Comparison of ENCODE assay signal across 8 mouse cellular contexts in the genomic region with DNA sequence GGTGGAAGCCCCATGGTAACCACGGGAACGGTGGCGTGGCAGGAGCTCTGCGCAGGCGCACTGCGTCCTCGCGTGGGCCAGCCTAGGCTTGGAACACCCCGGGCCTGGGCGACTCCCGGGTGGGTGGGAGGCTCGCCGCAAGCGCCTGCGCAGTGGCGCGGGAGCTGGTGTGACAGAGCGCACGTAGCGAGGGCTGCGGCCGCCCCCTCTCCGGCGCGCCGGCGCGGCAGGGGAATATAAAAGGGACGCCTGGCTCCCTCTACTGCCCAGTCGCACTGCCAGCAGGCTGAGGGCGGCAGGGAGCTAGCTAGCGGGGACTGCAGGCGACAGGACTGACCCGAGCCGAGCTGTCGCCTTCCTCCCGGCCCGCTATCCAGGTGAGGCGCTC. TPM values are rescaled to one million over a fixed set of nuclear protein-coding genes. Genes with fewer than 3 reads are reported as not detected.
A peak's percentile ranks its signal among the peaks of the same experiment; 100 is the strongest.
DNase-seq lines count a peak whose midpoint lies in the region; ATAC-seq and TF ChIP-seq lines count a peak whose summit lies in the region.

A gene (plus strand): TSS at position 197 of the 388 bp plus-strand sequence.

- no peaks in the 10 kb centered on the region for H3K27me3 ChIP-seq in C2C12 (ENCODE audit: control insufficient read depth, insufficient read depth, insufficient read length)
- H3K27me3 ChIP-seq in erythroblast, embryonic 14.5 days (ENCODE audit: control insufficient read depth), result no peaks in the 10 kb centered on the region
- no peaks in the 10 kb centered on the region for H3K27me3 ChIP-seq in heart, embryonic 12.5 days (replicated peaks)
- no peaks in the 10 kb centered on the region for H3K27me3 ChIP-seq in kidney, postnatal 0 days (ENCODE audit: insufficient read depth, low read length)
- H3K27me3 ChIP-seq in liver, embryonic 11.5 days (replicated peaks; ENCODE audit: control insufficient read depth, insufficient read depth, low read length), result no peaks in the 10 kb centered on the region
- no peaks in the 10 kb centered on the region for H3K27me3 ChIP-seq in stomach, embryonic 14.5 days (ENCODE audit: control insufficient read depth, insufficient read depth, low read length)

- TF ChIP-seq POLR2A in brain, embryonic 14.5 days (IDR thresholded peaks at IDR 0.05; ENCODE audit: borderline replicate concordance, extremely low read depth, insufficient read depth, insufficient read length, poor library complexity, severe bottlenecking), result peak; percentile 97

- H3K27ac ChIP-seq in heart, embryonic 12.5 days (ENCODE audit: poor library complexity, severe bottlenecking), result peak within 1 kb of the TSS; percentile 97
- H3K27ac ChIP-seq in kidney, postnatal 0 days, result peak within 1 kb of the TSS; percentile 95
- H3K27ac ChIP-seq in liver, embryonic 11.5 days (ENCODE audit: low read depth, low read length), result peak within 1 kb of the TSS; percentile 94
- peak within 1 kb of the TSS; percentile 96 for H3K27ac ChIP-seq in stomach, embryonic 14.5 days (ENCODE audit: low read length)

- H3K79me3 ChIP-seq in C2C12 (ENCODE audit: low read depth), result peaks cover 38% of the 10 kb centered on the region

- DNase-seq in brain, embryonic 14.5 days (ENCODE audit: low read depth), result peak; percentile 99
- DNase-seq in kidney, postnatal 0 days (ENCODE audit: low spot score), result peak; percentile 98
- DNase-seq in liver, embryonic 11.5 days (ENCODE audit: low spot score), result peak; percentile 100
- peak; percentile 99 for DNase-seq in naive thymus-derived CD4-positive, alpha-beta T cell, adult 2 months (ENCODE audit: low read depth)

- peak within 1 kb of the TSS; percentile 66 for H3K4me3 ChIP-seq in C2C12 (ENCODE audit: insufficient read depth, poor library complexity, severe bottlenecking)
- peak within 1 kb of the TSS; percentile 92 for H3K4me3 ChIP-seq in erythroblast, embryonic 14.5 days (replicated peaks)
- H3K4me3 ChIP-seq in heart, embryonic 12.5 days, result peak within 1 kb of the TSS; percentile 76
- H3K4me3 ChIP-seq in kidney, postnatal 0 days (replicated peaks; ENCODE audit: low read depth, low read length), result peak within 1 kb of the TSS; percentile 76
- peak within 1 kb of the TSS; percentile 95 for H3K4me3 ChIP-seq in liver, embryonic 11.5 days (ENCODE audit: low read depth, low read length)
- peak within 1 kb of the TSS; percentile 88 for H3K4me3 ChIP-seq in stomach, embryonic 14.5 days (ENCODE audit: low read depth, low read length)

- H3K4me1 ChIP-seq in erythroblast, embryonic 14.5 days (ENCODE audit: control insufficient read depth), result peaks cover 33% of the 10 kb centered on the region
- peaks cover 8% of the 10 kb centered on the region for H3K4me1 ChIP-seq in heart, embryonic 12.5 days (replicated peaks)
- peaks cover 13% of the 10 kb centered on the region; the same call in 1 of the 2 replicates for H3K4me1 ChIP-seq in kidney, postnatal 0 days (replicated peaks; ENCODE audit: insufficient read depth, low read length)
- H3K4me1 ChIP-seq in liver, embryonic 11.5 days (replicated peaks; ENCODE audit: control insufficient read depth, insufficient read depth, low read length), result peaks cover 12% of the 10 kb centered on the region
- peaks cover 12% of the 10 kb centered on the region for H3K4me1 ChIP-seq in stomach, embryonic 14.5 days (ENCODE audit: control insufficient read depth, insufficient read depth, low read length)

- H3K36me3 ChIP-seq in C2C12 (ENCODE audit: control insufficient read depth, insufficient read depth), result no peaks in the 10 kb centered on the region
- H3K36me3 ChIP-seq in erythroblast, embryonic 14.5 days (ENCODE audit: control insufficient read depth), result no peaks in the 10 kb centered on the region; the same call in 1 of the 2 replicates
- H3K36me3 ChIP-seq in heart, embryonic 12.5 days, result no peaks in the 10 kb centered on the region
- H3K36me3 ChIP-seq in kidney, postnatal 0 days (ENCODE audit: insufficient read depth, low read length), result no peaks in the 10 kb centered on the region
- H3K36me3 ChIP-seq in liver, embryonic 11.5 days (ENCODE audit: control insufficient read depth, insufficient read depth, low read length), result peaks cover 2% of the 10 kb centered on the region; the same call in 1 of the 2 replicates
- no peaks in the 10 kb centered on the region for H3K36me3 ChIP-seq in stomach, embryonic 14.5 days (ENCODE audit: control insufficient read depth, insufficient read depth, low read length)

- no peaks in the 10 kb centered on the region for H3K9me3 ChIP-seq in erythroblast, embryonic 14.5 days (ENCODE audit: control insufficient read depth, low read length)
- H3K9me3 ChIP-seq in heart, embryonic 12.5 days (replicated peaks), result no peaks in the 10 kb centered on the region
- no peaks in the 10 kb centered on the region for H3K9me3 ChIP-seq in kidney, postnatal 0 days (replicated peaks; ENCODE audit: low read length)
- no peaks in the 10 kb centered on the region for H3K9me3 ChIP-seq in liver, embryonic 11.5 days (ENCODE audit: control insufficient read depth, low read length)
- no peaks in the 10 kb centered on the region for H3K9me3 ChIP-seq in stomach, embryonic 14.5 days (ENCODE audit: control insufficient read depth, low read depth, low read length)

- peak within 1 kb of the TSS; percentile 92 for H3K9ac ChIP-seq in heart, embryonic 12.5 days
- H3K9ac ChIP-seq in kidney, postnatal 0 days (ENCODE audit: low read depth, low read length), result peak within 1 kb of the TSS; percentile 84
- peak within 1 kb of the TSS; percentile 97 for H3K9ac ChIP-seq in liver, embryonic 11.5 days (ENCODE audit: low read depth, low read length)
- H3K9ac ChIP-seq in stomach, embryonic 14.5 days (replicated peaks; ENCODE audit: low read depth, low read length), result peak within 1 kb of the TSS; percentile 93

- TF ChIP-seq CTCF in C2C12 (IDR thresholded peaks at IDR 0.05; ENCODE audit: control insufficient read depth, insufficient read depth, insufficient read length), result peak; percentile 97
- TF ChIP-seq CTCF in brain, embryonic 14.5 days (IDR thresholded peaks at IDR 0.05; ENCODE audit: borderline replicate concordance, extremely low read depth, insufficient read depth, insufficient read length), result peak; percentile 81
- TF ChIP-seq CTCF in kidney, postnatal 0 days (IDR thresholded peaks at IDR 0.05; ENCODE audit: low read depth), result peak; percentile 80

- ATAC-seq in heart, embryonic 12.5 days (ENCODE audit: insufficient number of reproducible peaks, low FRiP score), result peak; percentile 99
- peak; percentile 99 for ATAC-seq in kidney, postnatal 0 days (replicated peaks; ENCODE audit: low FRiP score, low read depth)
- ATAC-seq in liver, embryonic 11.5 days (replicated peaks; ENCODE audit: low FRiP score), result peak; percentile 98
- peak; percentile 99 for ATAC-seq in stomach, embryonic 14.5 days (ENCODE audit: insufficient number of reproducible peaks, insufficient read depth, low FRiP score, low read depth)

- 1% methylated on average over 37 of the region's 39 CpGs for WGBS in heart, embryonic 12.5 days
- under 1% methylated on average over 37 of the region's 39 CpGs for WGBS in kidney, postnatal 0 days
- WGBS in liver, embryonic 11.5 days, result under 1% methylated on average over 39 of the region's 39 CpGs
- WGBS in stomach, embryonic 14.5 days, result under 1% methylated on average over 35 of the region's 39 CpGs

- H3K4me2 ChIP-seq in heart, embryonic 12.5 days, result peak within 1 kb of the TSS; percentile 76
- peak within 1 kb of the TSS; percentile 93 for H3K4me2 ChIP-seq in kidney, postnatal 0 days (ENCODE audit: low read length)
- H3K4me2 ChIP-seq in liver, embryonic 11.5 days, result peak within 1 kb of the TSS; percentile 92
- H3K4me2 ChIP-seq in stomach, embryonic 14.5 days (replicated peaks; ENCODE audit: low read depth, low read length), result peak within 1 kb of the TSS; percentile 86

- H3ac ChIP-seq in C2C12 (ENCODE audit: control insufficient read depth, insufficient read length, low read depth), result peak within 1 kb of the TSS; percentile 66

- H3K79me2 ChIP-seq in C2C12 (ENCODE audit: control insufficient read depth, insufficient read depth), result peaks cover 47% of the 10 kb centered on the region

TF ChIP-seq in C2C12, 6 proteins besides CTCF, POLR2A, EP300 and RAD21:
- TF ChIP-seq MAX (IDR thresholded peaks at IDR 0.05) (peak; percentile 2), MYOG (IDR thresholded peaks at IDR 0.05; ENCODE audit: control insufficient read depth, extremely low read depth, insufficient read length) (no peak), USF1 (IDR thresholded peaks at IDR 0.05; ENCODE audit: low read depth) (no peak)
TF ChIP-seq in C2C12: peak in this region for 1.

RNA-seq across cellular contexts. Expression of the gene that starts here (rescaled TPM):
- 26.4 TPM for polyA plus RNA-seq in C2C12 (2012; fragmentation: generic; extraction: Trizol)
- 16.0 and 21.0 TPM in 2 replicates for polyA plus RNA-seq in brain, embryonic 14.5 days (2012; rRNA removed)
- polyA plus RNA-seq in erythroblast, embryonic 14.5 days (2012), result 0.13 and 0.25 TPM in 2 replicates
- 58.9 and 59.3 TPM in 2 replicates for polyA plus RNA-seq in heart, embryonic 12.5 days (2016; fragmentation: Nextera tagmentation; extraction: Ambion mirVana)
- 27.9 and 31.3 TPM in 2 replicates for polyA plus RNA-seq in kidney, postnatal 0 days (2015; fragmentation: Nextera tagmentation; extraction: Ambion mirVana)
- polyA plus RNA-seq in liver, embryonic 11.5 days (2014; fragmentation: Nextera tagmentation; extraction: Ambion mirVana), result 60.6 and 61.1 TPM in 2 replicates
- polyA plus RNA-seq in stomach, embryonic 14.5 days (2014; fragmentation: Nextera tagmentation; extraction: Ambion mirVana), result 64.9 and 76.3 TPM in 2 replicates

Comparison
In these comparisons a context has a peak if more than half of its experiments do, and no peak if none do; other contexts are left out.
1. Peak in every context shown above with its lines: DNase-seq, ATAC-seq, H3K4me3 ChIP-seq and H3K27ac ChIP-seq.
2. RNA of the gene that starts here (polyA plus RNA-seq): 64.9 to 76.3 TPM in stomach, embryonic 14.5 days, 60.6 to 61.1 TPM in liver, embryonic 11.5 days, 58.9 to 59.3 TPM in heart, embryonic 12.5 days, 27.9 to 31.3 TPM in kidney, postnatal 0 days, 26.4 TPM in C2C12 (single experiment) and 16.0 to 21.0 TPM in brain, embryonic 14.5 days; 0.13 to 0.25 TPM in erythroblast, embryonic 14.5 days; every median in the first group is over 10 times any median in the second.